Mouse (Mus musculus) lung, postnatal 0 days (tissue): ENCODE measurements around the gene Nim1k. TPM values are rescaled to one million over a fixed set of nuclear protein-coding genes. Genes with fewer than 3 reads are reported as not detected.

Experiments
- ATAC-seq: fragments of 200-750 bp; cut with Nextera tagmentation; 2 replicates; pipeline ENCODE4 v1.8.0; 2017; ENCODE audit warnings: moderate library complexity
- DNase-seq: peaks from one replicate; pipeline ENCODE4 v3.0.0-alpha.2; 2016; ENCODE audit warnings: low spot score
- H3K27ac ChIP-seq: fragments of 300-500 bp; sonication (generic); 2 replicates; pipeline ENCODE4 v1.5.1; 2014; ENCODE audit warnings: antibody characterized with exemption, mild to moderate bottlenecking, low read length, mixed read lengths
- H3K27me3 ChIP-seq: fragments of 300-500 bp; sonication (generic); replicated peaks from 2 replicates; pipeline ENCODE4 v1.6.1; 2014; ENCODE audit warnings: low read length, mixed read lengths; ENCODE audit not compliant: insufficient read depth
- H3K36me3 ChIP-seq: fragments of 300-500 bp; sonication (generic); 2 replicates; pipeline ENCODE4 v1.6.1; 2014; ENCODE audit warnings: low read length, mixed read lengths; ENCODE audit not compliant: insufficient read depth
- H3K4me1 ChIP-seq: fragments of 300-500 bp; sonication (generic); 2 replicates; pipeline ENCODE4 v1.6.1; 2014; ENCODE audit warnings: antibody characterized with exemption, low read depth, low read length, mixed read lengths; ENCODE audit not compliant: insufficient read depth
- H3K4me2 ChIP-seq: fragments of 300-500 bp; sonication (generic); replicated peaks from 2 replicates; pipeline ENCODE4 v1.6.1; 2014; ENCODE audit warnings: low read depth, mild to moderate bottlenecking, low read length, moderate library complexity, mixed read lengths
- H3K4me3 ChIP-seq: fragments of 300-500 bp; sonication (generic); 2 replicates; pipeline ENCODE4 v1.5.1; 2014; ENCODE audit warnings: low read depth, low read length
- H3K9ac ChIP-seq: fragments of 300-500 bp; sonication (generic); replicated peaks from 2 replicates; pipeline ENCODE4 v1.6.1; 2014; ENCODE audit warnings: low read depth, mild to moderate bottlenecking
- H3K9me3 ChIP-seq: fragments of 300-500 bp; sonication (generic); 2 replicates; pipeline ENCODE4 v1.6.1; 2016; ENCODE audit warnings: low read length, mixed read lengths
- CTCF ChIP-seq: IDR thresholded peaks from 2 replicates; pipeline ENCODE4 v1.5.1; 2016; ENCODE audit warnings: antibody characterized with exemption, mild to moderate bottlenecking
- EP300 ChIP-seq: IDR thresholded peaks from 2 replicates; pipeline ENCODE4 v1.6.1; 2016; ENCODE audit warnings: antibody characterized with exemption, mild to moderate bottlenecking, control low read depth
- WGBS: fragments of 180-500 bp; shearing (Covaris S2); extraction: QIAGEN DNeasy Blood & Tissue Kit; methylation state at CpG from one replicate; pipeline ENCODE4 v1.1.7; 2014; 5-methylcytosine and 5-hydroxymethylcytosine counted together
- polyA plus RNA-seq: library from polyadenylated mRNA; unstranded; fragments of >200 nt; fragmentation: Nextera tagmentation; extraction: Ambion mirVana; gene quantifications from 2 replicates; pipeline ENCODE4 v1.2.1, GENCODE M21; 2015

Gene Nim1k
- polyA plus RNA-seq, 1 experiment from 2014 or later, result 0.76 TPM

DNA sequence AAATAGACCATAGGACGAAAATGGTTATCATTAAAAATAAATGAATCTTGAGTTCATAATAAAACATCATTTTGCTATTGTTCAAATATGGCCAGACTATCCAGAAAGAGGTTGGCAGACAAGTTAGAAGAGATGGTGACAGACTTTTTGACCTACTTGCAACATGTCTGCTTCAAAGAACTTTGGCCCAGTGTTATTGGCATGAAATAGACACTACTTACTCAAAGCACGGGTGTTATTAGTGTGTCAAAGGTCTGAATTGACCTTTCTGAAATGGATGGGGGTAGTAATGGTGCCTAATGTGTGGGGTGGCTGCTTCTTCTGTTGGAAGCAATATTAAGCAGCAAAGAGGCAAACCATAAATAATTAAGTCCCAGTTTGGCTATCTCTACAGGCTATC is 39.6 kb downstream of the Nim1k start:
- no peak for TF ChIP-seq EP300
- no peak for TF ChIP-seq CTCF
- no peaks in the 10 kb centered on the region for H3K4me1 ChIP-seq
- H3K4me2 ChIP-seq, result no peak overlapping the region
- no peak overlapping the region for H3K9ac ChIP-seq
- ATAC-seq (no peak), DNase-seq (no peak)
- no peak overlapping the region for H3K4me3 ChIP-seq
- no peak overlapping the region for H3K27ac ChIP-seq
- H3K27me3 ChIP-seq, result no peaks in the 10 kb centered on the region
- no peaks in the 10 kb centered on the region for H3K9me3 ChIP-seq
- WGBS, result 82% methylated on average over 2 of the region's 2 CpGs
- H3K36me3 ChIP-seq, result no peaks in the 10 kb centered on the region

DNA sequence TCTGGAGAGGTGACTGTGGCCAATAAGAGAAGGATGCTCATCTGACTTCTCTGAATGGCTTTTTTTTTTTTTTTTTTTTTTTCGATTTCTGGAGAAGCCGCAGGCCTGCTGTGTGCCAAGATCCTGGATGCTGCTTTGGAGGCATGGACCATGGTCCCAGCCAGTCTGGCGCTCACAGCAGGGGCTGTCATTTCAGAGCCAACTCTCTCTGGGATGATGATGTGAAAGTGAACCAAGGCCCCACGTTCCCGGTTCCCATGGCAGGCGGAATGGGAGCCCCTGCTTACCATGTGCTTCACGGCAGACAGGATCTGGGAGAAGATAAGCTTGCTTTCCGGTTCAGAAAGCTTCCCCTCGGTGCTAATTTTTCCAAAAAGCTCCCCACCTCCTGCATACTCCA is 41.9 kb downstream of the Nim1k start:
- H3K27ac ChIP-seq, result no peak overlapping the region
- H3K36me3 ChIP-seq, result no peaks in the 10 kb centered on the region
- H3K4me2 ChIP-seq, result no peak overlapping the region
- DNase-seq (no peak), ATAC-seq (no peak)
- H3K27me3 ChIP-seq, result no peaks in the 10 kb centered on the region
- TF ChIP-seq CTCF, result no peak
- TF ChIP-seq EP300, result no peak
- H3K9me3 ChIP-seq, result no peaks in the 10 kb centered on the region
- no peak overlapping the region for H3K4me3 ChIP-seq
- 54% methylated on average over 9 of the region's 9 CpGs for WGBS
- no peaks in the 10 kb centered on the region; the same call in 1 of the 2 replicates for H3K4me1 ChIP-seq
- H3K9ac ChIP-seq, result no peak overlapping the region

DNA sequence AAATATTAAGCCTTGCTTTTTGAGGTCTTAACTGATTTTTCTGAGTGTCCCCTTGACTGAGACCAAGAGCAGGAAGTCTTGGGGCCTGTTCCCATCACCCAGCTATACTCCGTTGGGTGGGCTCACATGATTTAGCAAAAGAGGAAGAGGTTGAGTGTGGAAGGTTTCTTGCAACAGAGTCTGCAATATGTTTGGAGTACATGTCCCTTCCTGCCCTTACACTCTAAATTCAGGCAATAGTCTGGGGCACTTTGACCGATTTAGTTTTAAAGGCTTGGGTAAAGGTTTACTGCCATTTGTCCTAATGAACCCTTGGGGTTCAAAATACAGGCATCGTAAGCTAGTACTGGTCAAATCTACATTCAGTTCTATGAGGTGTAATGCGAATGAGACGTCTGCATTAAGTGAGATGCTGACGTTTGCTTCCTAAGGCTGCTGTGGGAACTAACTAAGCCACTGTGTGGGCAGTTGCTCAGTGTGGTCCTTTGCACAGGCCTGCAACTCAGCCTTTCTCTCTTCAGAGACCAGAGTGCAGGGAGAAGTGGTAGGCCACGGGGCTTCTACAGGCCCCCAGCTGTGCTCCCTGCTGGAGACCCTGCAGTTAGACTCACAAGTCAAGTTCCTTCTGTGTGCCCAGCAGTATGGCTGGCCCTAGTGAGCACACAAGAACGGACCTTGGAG is 42.4 kb downstream of the Nim1k start:
- no peak for TF ChIP-seq CTCF
- TF ChIP-seq EP300, result no peak
- H3K4me3 ChIP-seq, result no peak overlapping the region
- H3K9me3 ChIP-seq, result no peaks in the 10 kb centered on the region
- WGBS, result 62% methylated on average over 8 of the region's 8 CpGs
- DNase-seq (peak; percentile 35), ATAC-seq (peak; percentile 32)
- H3K27ac ChIP-seq, result no peak overlapping the region
- no peaks in the 10 kb centered on the region for H3K36me3 ChIP-seq
- H3K4me1 ChIP-seq, result no peaks in the 10 kb centered on the region; the same call in 1 of the 2 replicates
- no peaks in the 10 kb centered on the region for H3K27me3 ChIP-seq
- H3K9ac ChIP-seq, result no peak overlapping the region
- no peak overlapping the region for H3K4me2 ChIP-seq

DNA sequence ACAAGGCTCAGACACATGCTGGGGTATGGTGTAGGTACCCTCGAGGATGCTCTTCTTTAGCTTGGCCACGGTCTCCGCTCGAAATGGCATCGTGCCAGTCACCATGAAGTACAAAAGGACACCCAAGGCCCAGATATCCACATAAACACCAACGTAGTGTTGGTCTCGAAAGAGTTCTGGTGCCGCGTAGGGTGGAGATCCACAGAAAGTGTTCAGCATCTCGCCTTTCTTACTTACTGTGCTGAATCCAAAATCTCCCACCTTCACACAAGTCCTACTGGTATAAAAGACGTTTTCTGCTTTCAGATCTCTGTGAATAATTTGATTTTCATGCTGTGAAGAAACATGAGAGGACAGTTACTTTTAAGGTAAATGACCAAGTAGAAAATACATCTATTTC is 43.2 kb downstream of the Nim1k start:
- 87% methylated on average over 11 of the region's 11 CpGs for WGBS
- Histone ChIP-seq H3K9ac (no peak overlapping the region), H3K4me2 (no peak overlapping the region), H3K4me3 (no peak overlapping the region), H3K27ac (no peak overlapping the region), H3K9me3 (no peaks in the 10 kb centered on the region), H3K4me1 (no peaks in the 10 kb centered on the region; the same call in 1 of the 2 replicates), H3K27me3 (no peaks in the 10 kb centered on the region), H3K36me3 (no peaks in the 10 kb centered on the region)
- DNase-seq (no peak), ATAC-seq (no peak)
- TF ChIP-seq EP300 (no peak), CTCF (no peak)

DNA sequence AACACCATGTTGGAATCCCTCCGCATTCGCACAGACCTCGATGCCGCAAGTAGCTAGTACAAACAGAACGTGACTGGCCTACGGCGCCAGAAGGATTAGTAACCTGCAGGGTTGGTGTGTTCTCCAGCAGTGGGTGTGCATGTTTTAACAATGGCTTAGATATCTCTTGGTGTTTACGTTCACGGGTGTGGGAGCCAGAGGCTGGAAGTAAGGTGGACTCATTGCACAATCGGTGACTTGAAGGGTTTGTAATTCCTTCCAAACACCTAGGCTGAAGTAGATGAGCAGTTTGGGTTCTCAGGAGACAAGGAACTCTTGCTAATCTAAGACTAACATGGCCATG is 45.4 kb downstream of the Nim1k start:
- DNase-seq, result peak; percentile 51
- peak overlapping the region; percentile 38; the same call in 1 of the 2 replicates for H3K27ac ChIP-seq
- H3K27me3 ChIP-seq, result no peaks in the 10 kb centered on the region
- TF ChIP-seq EP300 (no peak), CTCF (no peak)
- peaks cover 17% of the 10 kb centered on the region; the same call in 1 of the 2 replicates for H3K36me3 ChIP-seq
- no peaks in the 10 kb centered on the region; the same call in 1 of the 2 replicates for H3K4me1 ChIP-seq
- 57% methylated on average over 10 of the region's 10 CpGs for WGBS
- no peak overlapping the region for H3K4me2 ChIP-seq
- ATAC-seq, result peak; percentile 51
- H3K9ac ChIP-seq, result no peak overlapping the region
- H3K4me3 ChIP-seq, result no peak overlapping the region
- H3K9me3 ChIP-seq, result no peaks in the 10 kb centered on the region

DNA sequence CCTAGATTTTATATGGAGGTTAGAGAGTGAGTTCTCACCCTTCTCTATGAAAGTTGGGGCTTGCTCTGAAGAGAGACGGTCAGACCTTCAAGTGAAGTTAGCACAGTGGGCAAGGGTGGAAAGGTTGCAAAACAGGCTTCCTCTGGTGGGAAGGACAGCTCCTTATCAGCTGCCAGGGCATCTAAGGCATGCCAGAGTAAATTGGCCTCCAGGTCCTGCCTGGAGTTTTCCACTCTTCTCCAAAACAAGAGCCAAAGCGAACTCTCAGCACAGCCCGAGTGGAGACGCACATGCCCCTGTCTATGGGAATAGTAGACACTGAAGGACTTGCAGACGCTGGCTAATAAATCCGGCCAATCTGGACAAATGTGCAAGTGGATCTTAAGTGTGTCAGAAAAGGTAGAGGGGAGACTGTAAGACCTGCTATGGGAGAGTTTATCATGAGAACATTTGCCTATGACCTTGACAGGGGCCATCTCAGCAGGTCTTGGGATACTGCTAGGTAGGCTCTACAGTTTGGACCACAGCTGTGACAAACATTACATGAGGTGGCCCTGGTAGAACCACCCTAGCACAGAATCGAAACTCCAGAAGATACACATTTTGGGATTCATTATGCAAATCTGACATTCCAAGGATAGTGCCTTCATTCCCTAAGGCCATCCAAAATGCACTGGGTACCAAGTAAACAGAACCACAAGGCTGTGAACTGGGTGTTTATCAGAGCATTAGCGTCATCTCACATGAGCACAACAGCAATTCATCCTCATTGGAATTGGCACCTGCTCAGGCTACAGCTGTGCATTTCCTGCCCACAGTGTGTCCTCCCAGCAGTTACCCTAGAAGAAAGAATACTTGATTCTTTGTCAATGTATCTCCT is 46.1 kb downstream of the Nim1k start:
- Histone ChIP-seq H3K27me3 (no peaks in the 10 kb centered on the region), H3K9me3 (no peaks in the 10 kb centered on the region), H3K27ac (peak overlapping the region; percentile 38; the same call in 1 of the 2 replicates), H3K9ac (no peak overlapping the region), H3K4me2 (no peak overlapping the region), H3K4me1 (no peaks in the 10 kb centered on the region; the same call in 1 of the 2 replicates), H3K36me3 (peaks cover 20% of the 10 kb centered on the region; the same call in 1 of the 2 replicates), H3K4me3 (no peak overlapping the region)
- TF ChIP-seq EP300 (no peak), CTCF (no peak)
- DNase-seq (no peak), ATAC-seq (peak; percentile 34; the same call in 1 of the 2 replicates)
- 66% methylated on average over 8 of the region's 8 CpGs for WGBS
